Mouse (Mus musculus) liver, embryonic 14.5 days (tissue): Measurements from ENCODE around the gene Fam168a.

Source experiments
- CTCF ChIP-seq: IDR thresholded peaks from 2 replicates; pipeline ENCODE4 v1.5.1; 2016; ENCODE audit warnings: antibody characterized with exemption, low read depth, control low read depth
- EP300 ChIP-seq: IDR thresholded peaks from 2 replicates; pipeline ENCODE4 v1.6.1; 2016; ENCODE audit warnings: antibody characterized with exemption, low read depth

DNA sequence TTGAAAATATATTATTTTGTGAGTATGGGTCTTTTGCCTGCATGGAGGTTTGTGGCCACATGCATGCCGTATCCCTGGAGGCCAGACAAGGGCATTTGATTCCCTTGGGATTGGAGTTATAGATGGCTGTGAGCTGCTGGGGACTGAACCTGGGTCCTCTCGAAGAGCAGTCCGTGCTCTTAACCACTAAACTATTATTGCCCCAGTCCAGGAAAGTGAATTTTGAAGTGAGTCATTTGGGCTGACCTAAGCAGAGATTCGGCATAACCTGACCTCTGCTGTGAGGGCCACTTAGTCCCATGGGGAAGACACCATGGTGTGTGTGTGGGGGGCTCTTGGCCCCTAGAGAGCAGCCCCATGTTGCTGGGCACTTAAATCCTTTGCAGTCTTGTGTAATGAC, 164.9 kb downstream of the Fam168a start:
- TF ChIP-seq CTCF, result no peak
- no peak for TF ChIP-seq EP300
